Mouse (Mus musculus) testis, adult 2 months (tissue): ENCODE results near the gene Dlg4.

Experiments used
- CTCF ChIP-seq: fragments of 200-500 bp; IDR thresholded peaks from 2 replicates; pipeline ENCODE4 v1.5.1; 2012; ENCODE audit warnings: low read depth, mild to moderate bottlenecking, inconsistent platforms, low read length, moderate library complexity; ENCODE audit not compliant: control insufficient read depth, insufficient read depth, insufficient replicate concordance
- POLR2A ChIP-seq: fragments of 200-500 bp; IDR thresholded peaks from 2 replicates; pipeline ENCODE4 v1.6.1; 2012; ENCODE audit warnings: low read depth, mild to moderate bottlenecking, inconsistent platforms, low read length, moderate library complexity; ENCODE audit not compliant: control insufficient read depth

DNA sequence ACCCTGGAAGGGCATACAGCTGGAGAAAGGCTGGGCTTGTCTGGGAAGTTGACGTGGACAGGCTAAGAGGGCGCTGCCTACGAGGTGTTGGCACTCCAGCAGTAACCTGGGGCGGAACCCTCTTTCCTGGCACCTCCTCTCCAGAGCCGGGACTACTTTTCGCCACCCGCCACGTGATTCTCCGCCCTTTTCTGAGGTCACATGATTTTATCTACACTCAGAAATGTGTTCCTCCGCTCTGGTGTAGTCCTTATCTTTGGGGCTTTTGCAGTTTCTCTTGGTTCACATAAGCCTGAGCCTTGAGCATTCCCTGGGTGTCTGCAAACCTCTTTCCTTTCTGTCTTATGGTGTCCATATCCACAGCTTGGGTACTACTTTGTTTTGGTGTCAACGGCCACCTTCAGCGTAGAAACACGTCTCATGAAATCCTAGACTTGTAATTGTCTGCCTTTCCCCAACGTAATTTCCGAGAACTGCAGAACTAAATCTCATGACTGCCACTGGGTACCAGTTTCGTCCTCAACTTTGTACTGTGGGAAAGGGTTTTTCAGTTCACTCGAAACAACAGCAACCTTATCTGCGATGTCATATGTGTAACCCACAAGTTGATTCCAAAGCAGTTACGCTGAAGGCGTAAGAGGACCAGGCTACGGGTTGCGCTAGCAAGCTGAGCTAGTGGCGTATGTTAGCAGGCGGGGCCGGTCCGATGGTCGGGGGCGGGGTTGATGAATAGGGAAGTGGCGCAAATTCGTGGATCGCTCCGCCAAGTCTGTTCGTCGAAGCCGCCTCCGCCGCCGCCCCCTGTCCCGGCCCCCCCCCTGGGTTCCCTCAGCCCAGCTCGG lies 25.7 kb upstream of the Dlg4 start, which contains the start of gene Gabarap:
- no peak for TF ChIP-seq CTCF
- TF ChIP-seq POLR2A: peak; percentile 85
